Mouse (Mus musculus) forebrain, embryonic 11.5 days (tissue): ENCODE measurements around the gene Vwa8. TPM values are rescaled to one million over a fixed set of nuclear protein-coding genes. Genes with fewer than 3 reads are reported as not detected.

Experiments used
- ATAC-seq: fragments of 200-750 bp; cut with Nextera tagmentation; replicated peaks from 2 replicates; pipeline ENCODE4 v1.8.0; 2017; ENCODE audit warnings: moderate TSS enrichment; ENCODE audit not compliant: low FRiP score
- DNase-seq: peaks from one replicate; pipeline ENCODE4 v3.0.0-alpha.2; 2017; ENCODE audit warnings: low spot score
- H3K27ac ChIP-seq: fragments of 300-500 bp; sonication (generic); 2 replicates; pipeline ENCODE4 v1.5.1; 2014; ENCODE audit warnings: low read depth, low read length
- H3K27me3 ChIP-seq: fragments of 300-500 bp; sonication (generic); 2 replicates; pipeline ENCODE4 v1.6.1; 2014; ENCODE audit warnings: mild to moderate bottlenecking, low read length, mixed read lengths; ENCODE audit not compliant: control insufficient read depth, insufficient read depth
- H3K36me3 ChIP-seq: fragments of 300-500 bp; sonication (generic); 2 replicates; pipeline ENCODE4 v1.6.1; 2014; ENCODE audit warnings: mild to moderate bottlenecking, low read length, moderate library complexity, mixed read lengths; ENCODE audit not compliant: control insufficient read depth, insufficient read depth
- H3K4me1 ChIP-seq: fragments of 300-500 bp; sonication (generic); replicated peaks from 2 replicates; pipeline ENCODE4 v1.6.1; 2014; ENCODE audit warnings: low read length, mixed read lengths; ENCODE audit not compliant: control insufficient read depth, insufficient read depth
- H3K4me2 ChIP-seq: fragments of 300-500 bp; sonication (generic); 2 replicates; pipeline ENCODE4 v1.6.1; 2014; ENCODE audit warnings: low read depth, mild to moderate bottlenecking, low read length, moderate library complexity, mixed read lengths; ENCODE audit not compliant: severe bottlenecking
- H3K4me3 ChIP-seq: fragments of 300-500 bp; sonication (generic); 2 replicates; pipeline ENCODE4 v1.5.1; 2014; ENCODE audit warnings: low read depth, low read length
- H3K9ac ChIP-seq: fragments of 300-500 bp; sonication (generic); 2 replicates; pipeline ENCODE4 v1.6.1; 2014; ENCODE audit warnings: low read length
- H3K9me3 ChIP-seq: fragments of 300-500 bp; sonication (generic); 2 replicates; pipeline ENCODE4 v1.6.1; 2016; ENCODE audit warnings: low read length, mixed read lengths; ENCODE audit not compliant: control insufficient read depth
- WGBS: fragments of 180-500 bp; shearing (Covaris S2); extraction: QIAGEN DNeasy Blood & Tissue Kit; methylation state at CpG from one replicate; pipeline ENCODE4 v1.1.7; 2014; 5-methylcytosine and 5-hydroxymethylcytosine counted together
- polyA plus RNA-seq: library from polyadenylated mRNA; unstranded; fragments of >200 nt; fragmentation: Nextera tagmentation; extraction: Ambion mirVana; gene quantifications from 2 replicates; pipeline ENCODE4 v1.2.1, GENCODE M21; 2014

Gene Vwa8
- polyA plus RNA-seq, 1 experiment from 2014 or later, result 9.2 TPM

DNA sequence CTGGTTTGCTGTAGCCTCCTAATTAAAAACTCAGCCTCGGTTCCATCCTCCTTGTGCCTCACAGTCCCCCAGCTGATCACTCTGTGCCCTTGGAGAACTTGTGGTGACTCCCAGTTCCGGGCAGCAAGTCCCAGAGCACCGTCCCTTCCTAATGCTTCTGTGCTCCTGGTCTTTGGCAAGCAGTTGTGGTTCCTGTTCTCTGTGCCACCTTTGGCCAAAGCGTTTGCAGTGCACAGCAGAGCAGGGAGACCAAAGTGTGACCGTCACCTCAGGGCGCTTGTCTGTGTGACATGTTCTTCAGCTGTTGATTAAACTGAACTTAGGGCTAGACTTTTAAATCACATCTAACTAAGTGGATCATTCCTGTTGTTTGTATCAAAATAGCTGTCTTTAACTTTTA is 199.1 kb downstream of the Vwa8 start:
- H3K27me3 ChIP-seq, result no peaks in the 10 kb centered on the region
- H3K4me3 ChIP-seq, result no peak overlapping the region
- no peak overlapping the region for H3K27ac ChIP-seq
- H3K4me2 ChIP-seq, result no peak overlapping the region
- DNase-seq (no peak), ATAC-seq (no peak)
- no peaks in the 10 kb centered on the region for H3K4me1 ChIP-seq
- no peaks in the 10 kb centered on the region for H3K36me3 ChIP-seq
- no peaks in the 10 kb centered on the region for H3K9me3 ChIP-seq
- no peak overlapping the region for H3K9ac ChIP-seq
- WGBS, result 90% methylated on average over 6 of the region's 6 CpGs

DNA sequence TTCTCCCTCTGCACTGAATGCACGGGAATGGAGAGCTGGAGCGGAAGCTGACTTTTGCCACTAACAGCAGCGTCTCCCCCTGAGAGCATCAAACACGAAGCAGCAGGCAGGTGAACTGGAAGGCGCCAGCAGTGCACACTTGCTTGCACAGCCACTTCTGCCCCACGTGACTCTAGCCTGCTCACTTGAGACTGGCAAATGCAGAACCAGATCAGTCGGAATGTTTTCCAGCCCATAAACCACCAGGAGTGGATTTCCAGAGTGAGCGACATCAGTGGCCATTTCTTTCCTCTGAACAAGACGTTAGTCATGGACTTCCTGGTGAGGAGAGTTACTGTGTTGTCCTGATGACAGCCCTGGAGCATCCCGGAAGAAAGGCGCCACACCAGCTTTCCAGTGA is 200.7 kb downstream of the Vwa8 start:
- H3K9me3 ChIP-seq, result no peaks in the 10 kb centered on the region
- no peaks in the 10 kb centered on the region for H3K36me3 ChIP-seq
- H3K4me3 ChIP-seq, result no peak overlapping the region
- no peaks in the 10 kb centered on the region for H3K27me3 ChIP-seq
- no peak overlapping the region for H3K27ac ChIP-seq
- no peak for ATAC-seq
- H3K4me2 ChIP-seq, result no peak overlapping the region
- no peak overlapping the region for H3K9ac ChIP-seq
- no peak for DNase-seq
- H3K4me1 ChIP-seq, result no peaks in the 10 kb centered on the region
- 79% methylated on average over 11 of the region's 11 CpGs for WGBS

DNA sequence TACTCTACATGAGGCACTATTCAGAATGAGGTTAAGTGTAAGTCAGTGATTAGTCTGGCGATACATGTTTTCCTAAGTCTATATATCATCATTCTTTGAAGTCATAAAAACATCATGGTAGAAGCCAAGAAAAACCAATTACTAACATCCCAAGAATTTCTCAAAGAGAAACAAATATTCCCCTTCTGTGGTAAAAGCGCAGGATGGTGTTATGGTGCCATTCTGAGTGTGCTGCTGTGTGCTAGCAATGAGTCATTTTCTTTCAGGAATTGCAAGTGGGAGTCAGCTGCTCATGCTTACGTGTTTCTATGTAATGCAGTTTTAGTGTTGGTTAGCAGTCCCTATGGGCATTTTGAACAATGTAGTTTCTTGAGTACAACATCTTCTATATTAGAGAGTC is 216.8 kb downstream of the Vwa8 start:
- H3K9ac ChIP-seq, result no peak overlapping the region
- H3K9me3 ChIP-seq, result no peaks in the 10 kb centered on the region
- WGBS, result 93% methylated on average over 3 of the region's 3 CpGs
- H3K27me3 ChIP-seq, result no peaks in the 10 kb centered on the region
- no peaks in the 10 kb centered on the region for H3K4me1 ChIP-seq
- H3K4me2 ChIP-seq, result no peak overlapping the region
- H3K4me3 ChIP-seq, result no peak overlapping the region
- H3K27ac ChIP-seq, result no peak overlapping the region
- DNase-seq (no peak), ATAC-seq (no peak)
- no peaks in the 10 kb centered on the region for H3K36me3 ChIP-seq

DNA sequence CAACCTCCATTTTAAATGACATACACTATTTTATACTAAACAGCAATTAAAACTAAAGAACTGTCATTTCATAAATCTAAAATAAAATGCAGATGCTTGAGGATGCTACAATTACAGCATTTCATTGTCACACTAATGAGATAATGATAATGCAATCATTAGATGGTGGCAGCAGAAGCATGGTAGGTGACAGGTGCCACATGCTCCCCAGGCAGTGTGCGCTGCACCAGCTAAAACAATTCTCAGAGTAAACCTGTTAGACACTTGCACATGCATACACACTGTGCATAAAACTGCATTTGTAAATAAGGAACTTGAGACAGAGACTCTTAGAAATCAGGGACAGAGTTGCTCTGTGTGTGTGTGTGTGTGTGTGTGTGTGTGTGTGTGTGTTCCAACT is 220.7 kb downstream of the Vwa8 start:
- no peaks in the 10 kb centered on the region for H3K4me1 ChIP-seq
- 85% methylated on average over 1 of the region's 1 CpGs for WGBS
- DNase-seq, result no peak
- no peak overlapping the region for H3K4me2 ChIP-seq
- H3K9ac ChIP-seq, result no peak overlapping the region
- H3K36me3 ChIP-seq, result no peaks in the 10 kb centered on the region
- H3K4me3 ChIP-seq, result no peak overlapping the region
- no peak overlapping the region for H3K27ac ChIP-seq
- ATAC-seq, result no peak
- H3K9me3 ChIP-seq, result no peaks in the 10 kb centered on the region
- no peaks in the 10 kb centered on the region for H3K27me3 ChIP-seq

DNA sequence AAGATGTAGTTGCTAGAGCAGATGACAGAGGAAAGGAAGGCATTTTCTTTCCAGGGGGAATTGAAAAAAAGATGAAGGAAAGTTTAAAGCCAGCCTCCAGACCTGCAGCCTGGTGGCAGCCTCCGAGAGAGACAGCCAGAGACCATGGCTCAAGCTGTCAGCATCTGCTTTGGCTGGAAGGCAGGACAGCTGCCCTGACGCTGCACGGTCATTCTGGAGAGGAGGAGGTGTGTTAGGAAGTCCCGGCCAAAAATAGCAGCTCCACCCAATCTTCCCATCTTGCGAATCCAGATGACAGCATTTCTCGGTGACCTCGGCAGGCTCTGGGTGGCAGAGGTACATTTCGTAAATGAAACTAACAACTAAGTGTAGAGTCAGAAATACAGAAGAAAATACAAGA is 225.9 kb downstream of the Vwa8 start:
- no peak for DNase-seq
- WGBS, result 92% methylated on average over 8 of the region's 8 CpGs
- no peaks in the 10 kb centered on the region for H3K27me3 ChIP-seq
- ATAC-seq, result no peak
- no peak overlapping the region for H3K4me3 ChIP-seq
- no peaks in the 10 kb centered on the region for H3K9me3 ChIP-seq
- no peaks in the 10 kb centered on the region for H3K4me1 ChIP-seq
- no peaks in the 10 kb centered on the region for H3K36me3 ChIP-seq
- H3K9ac ChIP-seq, result no peak overlapping the region
- no peak overlapping the region for H3K27ac ChIP-seq
- no peak overlapping the region for H3K4me2 ChIP-seq

DNA sequence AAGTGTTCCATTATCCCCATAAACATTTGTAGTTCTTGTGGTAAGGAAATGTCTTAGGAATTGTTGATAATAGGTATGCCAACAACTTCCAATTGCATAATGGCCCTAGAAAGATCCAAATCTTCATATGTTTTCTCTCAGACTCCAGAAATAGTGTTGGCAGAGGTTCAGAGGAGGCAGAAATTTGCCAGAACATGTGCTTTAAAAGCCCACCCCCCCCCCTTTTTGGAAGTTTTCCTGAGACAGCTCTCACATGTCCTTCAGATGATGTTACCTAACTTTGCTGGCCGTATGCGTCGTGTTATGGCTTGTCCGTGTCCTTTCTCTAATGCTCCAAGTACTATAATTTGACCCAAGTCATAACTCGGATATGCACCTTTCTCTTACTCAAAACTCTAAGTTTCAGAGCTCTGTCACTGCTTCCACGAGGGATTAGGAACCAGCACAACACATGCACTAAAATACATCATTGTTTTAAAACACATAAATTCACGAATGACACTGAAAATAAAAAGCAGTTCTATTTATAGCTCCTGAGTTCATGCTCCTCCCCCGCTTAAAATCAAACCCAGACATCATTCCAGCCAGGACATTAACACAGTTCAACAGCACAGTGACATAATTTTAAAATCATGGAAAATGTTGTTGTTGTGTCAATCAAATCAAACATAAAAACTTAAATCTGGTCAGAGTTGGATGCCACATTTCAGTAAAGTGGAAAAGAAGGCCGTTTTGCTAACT is 227.9 kb downstream of the Vwa8 start:
- no peak for DNase-seq
- Histone ChIP-seq H3K9me3 (no peaks in the 10 kb centered on the region), H3K36me3 (no peaks in the 10 kb centered on the region), H3K4me2 (no peak overlapping the region), H3K27me3 (no peaks in the 10 kb centered on the region), H3K4me1 (no peaks in the 10 kb centered on the region), H3K9ac (no peak overlapping the region), H3K4me3 (no peak overlapping the region), H3K27ac (no peak overlapping the region)
- no peak for ATAC-seq
- 88% methylated on average over 9 of the region's 9 CpGs for WGBS

DNA sequence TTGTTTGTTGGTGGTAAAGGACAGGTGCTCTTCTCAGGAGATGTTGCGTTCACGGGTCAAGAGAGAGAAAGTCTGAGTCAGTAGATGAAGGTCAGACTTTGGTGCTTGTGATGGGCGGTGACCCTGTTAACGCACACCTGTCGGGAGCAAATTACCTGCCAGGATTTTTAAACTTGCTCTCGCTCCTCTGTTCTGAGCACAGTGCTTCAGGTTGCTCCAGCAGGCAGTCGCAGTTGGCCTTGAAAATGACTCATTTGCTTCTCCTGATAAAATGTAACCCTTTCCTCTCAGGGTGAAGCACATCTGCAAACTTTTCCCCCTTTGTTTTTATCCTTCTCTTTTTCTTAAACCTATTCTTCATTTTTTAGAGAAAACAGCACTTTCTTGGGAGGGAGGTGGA is 234.7 kb downstream of the Vwa8 start:
- no peaks in the 10 kb centered on the region for H3K27me3 ChIP-seq
- no peaks in the 10 kb centered on the region for H3K4me1 ChIP-seq
- 85% methylated on average over 7 of the region's 7 CpGs for WGBS
- no peak overlapping the region for H3K4me3 ChIP-seq
- H3K4me2 ChIP-seq, result no peak overlapping the region
- H3K9me3 ChIP-seq, result no peaks in the 10 kb centered on the region
- H3K27ac ChIP-seq, result no peak overlapping the region
- DNase-seq, result no peak
- H3K9ac ChIP-seq, result no peak overlapping the region
- no peak for ATAC-seq
- no peaks in the 10 kb centered on the region for H3K36me3 ChIP-seq

DNA sequence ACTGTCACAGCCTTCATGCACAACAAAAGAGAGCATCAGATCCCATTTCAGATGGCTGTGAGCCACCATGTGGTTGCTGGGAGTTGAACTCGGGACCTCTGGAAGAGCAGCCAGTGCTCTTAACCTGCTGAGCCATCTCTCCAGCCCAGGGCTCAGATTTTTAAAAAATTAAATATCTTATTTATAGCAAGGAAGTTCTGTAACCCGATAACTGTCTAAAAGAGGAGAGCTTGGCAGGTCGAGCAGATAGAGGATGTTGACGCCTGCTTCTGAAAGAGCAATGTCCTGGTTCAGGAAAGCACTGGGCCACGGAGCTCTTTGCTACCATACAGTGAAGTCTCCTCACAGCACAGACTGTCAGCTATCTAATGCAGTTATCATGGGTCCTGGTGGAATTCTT is 237.2 kb downstream of the Vwa8 start:
- Histone ChIP-seq H3K4me2 (no peak overlapping the region), H3K27ac (no peak overlapping the region), H3K4me3 (no peak overlapping the region), H3K9me3 (no peaks in the 10 kb centered on the region), H3K9ac (no peak overlapping the region), H3K36me3 (no peaks in the 10 kb centered on the region), H3K4me1 (no peaks in the 10 kb centered on the region), H3K27me3 (no peaks in the 10 kb centered on the region)
- 88% methylated on average over 5 of the region's 5 CpGs for WGBS
- DNase-seq (no peak), ATAC-seq (no peak)

DNA sequence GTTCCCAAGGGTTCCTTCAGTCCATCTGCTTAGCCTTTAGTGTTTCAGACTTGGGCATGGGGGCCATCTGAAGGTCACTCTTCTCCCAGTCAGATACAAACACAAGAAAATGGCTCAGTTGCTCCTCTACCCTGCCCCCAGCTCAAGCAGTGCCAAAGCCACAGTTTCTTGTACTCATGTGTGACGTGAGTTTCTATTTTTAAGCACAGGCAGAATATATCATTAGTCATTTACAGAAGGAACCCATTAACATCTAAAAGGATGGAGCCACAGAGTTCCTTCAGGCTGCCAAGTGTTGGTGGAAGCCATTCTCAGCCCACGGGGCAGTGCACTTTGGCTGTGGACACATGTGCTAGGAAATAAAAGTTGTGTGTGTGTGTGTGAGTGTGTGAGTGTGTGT is 240.6 kb downstream of the Vwa8 start:
- DNase-seq, result no peak
- H3K27ac ChIP-seq, result no peak overlapping the region
- no peaks in the 10 kb centered on the region for H3K27me3 ChIP-seq
- H3K4me1 ChIP-seq, result no peaks in the 10 kb centered on the region
- H3K4me3 ChIP-seq, result no peak overlapping the region
- no peak overlapping the region for H3K4me2 ChIP-seq
- H3K9ac ChIP-seq, result no peak overlapping the region
- ATAC-seq, result no peak
- WGBS, result 64% methylated on average over 2 of the region's 2 CpGs
- H3K9me3 ChIP-seq, result peaks cover under 1% of the 10 kb centered on the region; the same call in 1 of the 2 replicates
- peaks cover under 1% of the 10 kb centered on the region; the same call in 1 of the 2 replicates for H3K36me3 ChIP-seq
